Mouse (Mus musculus): ENCODE measurements around the gene Cyth2. TPM values are rescaled to one million over a fixed set of nuclear protein-coding genes. Genes with fewer than 3 reads are reported as not detected.
A peak's percentile ranks its signal among the peaks of the same experiment; 100 is the strongest.

The Cyth2 gene
- polyA plus RNA-seq, 1 experiment from 2014 or later, result 69.1 TPM

- no peaks in the 10 kb centered on the region for H3K4me1 ChIP-seq (replicated peaks; ENCODE audit: control insufficient read depth, insufficient read depth, low read length)
- H3K27ac ChIP-seq (ENCODE audit: low read depth, low read length), result no peak overlapping the region
- H3K36me3 ChIP-seq (ENCODE audit: control insufficient read depth, insufficient read depth, low read length), result no peaks in the 10 kb centered on the region
- H3K9ac ChIP-seq (ENCODE audit: low read depth, low read length), result no peak overlapping the region
- H3K9me3 ChIP-seq (ENCODE audit: control insufficient read depth, low read length), result no peaks in the 10 kb centered on the region
- no peak for DNase-seq (ENCODE audit: low spot score)
- WGBS, result 81% methylated on average over 10 of the region's 10 CpGs
- no peak overlapping the region for H3K4me3 ChIP-seq (ENCODE audit: low read depth, low read length)
- no peak overlapping the region for H3K4me2 ChIP-seq
- no peak for ATAC-seq (replicated peaks; ENCODE audit: low FRiP score)
- H3K27me3 ChIP-seq (replicated peaks; ENCODE audit: control insufficient read depth, insufficient read depth, low read length), result peaks cover 20% of the 10 kb centered on the region
Observed at GRCm38 (mm10) chr7:45842950-45843744, 28.8 kb upstream of the Cyth2 start.

DNA sequence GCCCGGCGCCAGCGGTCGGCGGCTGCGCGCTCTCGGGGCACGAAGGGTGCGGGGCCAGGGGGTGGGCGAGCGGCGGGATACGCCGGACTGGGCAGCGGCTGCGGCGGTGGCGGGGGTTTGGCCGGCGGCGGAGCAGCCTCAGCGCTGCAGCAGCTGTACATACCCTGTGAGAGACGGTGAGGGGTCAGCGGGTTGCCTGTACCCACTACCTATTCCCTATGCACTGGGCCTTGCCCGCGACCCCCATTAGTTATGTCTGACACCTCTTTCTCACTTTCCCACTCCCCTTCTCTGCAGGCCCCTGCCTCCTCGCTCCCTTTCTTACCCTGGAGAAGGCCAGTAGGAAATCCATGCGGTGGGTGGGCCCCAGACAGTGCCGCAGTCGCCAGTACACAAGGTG, 19.5 kb upstream of the Cyth2 start:
- Histone ChIP-seq H3K4me2 (peak overlapping the region; percentile 54), H3K9me3 (ENCODE audit: control insufficient read depth, low read length) (no peaks in the 10 kb centered on the region), H3K27me3 (replicated peaks; ENCODE audit: control insufficient read depth, insufficient read depth, low read length) (peaks cover 52% of the 10 kb centered on the region), H3K27ac (ENCODE audit: low read depth, low read length) (no peak overlapping the region), H3K9ac (ENCODE audit: low read depth, low read length) (no peak overlapping the region), H3K4me3 (ENCODE audit: low read depth, low read length) (peak overlapping the region; percentile 46), H3K36me3 (ENCODE audit: control insufficient read depth, insufficient read depth, low read length) (0 out of 2 replicates have a peak, but pooled peaks cover 5% of the 10 kb centered on the region), H3K4me1 (replicated peaks; ENCODE audit: control insufficient read depth, insufficient read depth, low read length) (peaks cover 12% of the 10 kb centered on the region)
- WGBS, result 8% methylated on average over 24 of the region's 31 CpGs
- DNase-seq (ENCODE audit: low spot score) (no peak), ATAC-seq (replicated peaks; ENCODE audit: low FRiP score) (no peak)

- 1% methylated on average over 66 of the region's 86 CpGs for WGBS
- H3K4me2 ChIP-seq, result peak overlapping the region; percentile 54
- H3K9ac ChIP-seq (ENCODE audit: low read depth, low read length), result 0 out of 2 replicates have a peak overlapping the region, but pooled peaks have one; percentile 6
- no peak for DNase-seq (ENCODE audit: low spot score)
- H3K4me1 ChIP-seq (replicated peaks; ENCODE audit: control insufficient read depth, insufficient read depth, low read length), result peaks cover 12% of the 10 kb centered on the region
- H3K27me3 ChIP-seq (replicated peaks; ENCODE audit: control insufficient read depth, insufficient read depth, low read length), result peaks cover 52% of the 10 kb centered on the region
- H3K27ac ChIP-seq (ENCODE audit: low read depth, low read length), result no peak overlapping the region
- H3K9me3 ChIP-seq (ENCODE audit: control insufficient read depth, low read length), result no peaks in the 10 kb centered on the region
- peak overlapping the region; percentile 46 for H3K4me3 ChIP-seq (ENCODE audit: low read depth, low read length)
- H3K36me3 ChIP-seq (ENCODE audit: control insufficient read depth, insufficient read depth, low read length), result peaks cover 6% of the 10 kb centered on the region; the same call in 1 of the 2 replicates
- ATAC-seq (replicated peaks; ENCODE audit: low FRiP score), result no peak
Observed at GRCm38 (mm10) chr7:45833148-45833790, 18.9 kb upstream of the Cyth2 start.

GRCm38 (mm10) chr7:45832428-45832827, 18.0 kb upstream of the Cyth2 start:
- Histone ChIP-seq H3K4me1 (replicated peaks; ENCODE audit: control insufficient read depth, insufficient read depth, low read length) (peaks cover 12% of the 10 kb centered on the region), H3K27ac (ENCODE audit: low read depth, low read length) (no peak overlapping the region), H3K27me3 (replicated peaks; ENCODE audit: control insufficient read depth, insufficient read depth, low read length) (peaks cover 52% of the 10 kb centered on the region), H3K9me3 (ENCODE audit: control insufficient read depth, low read length) (no peaks in the 10 kb centered on the region), H3K36me3 (ENCODE audit: control insufficient read depth, insufficient read depth, low read length) (peaks cover 13% of the 10 kb centered on the region), H3K9ac (ENCODE audit: low read depth, low read length) (0 out of 2 replicates have a peak overlapping the region, but pooled peaks have one; percentile 9), H3K4me2 (peak overlapping the region; percentile 54), H3K4me3 (ENCODE audit: low read depth, low read length) (peak overlapping the region; percentile 46)
- 11% methylated on average over 30 of the region's 30 CpGs for WGBS
- ATAC-seq (replicated peaks; ENCODE audit: low FRiP score) (no peak), DNase-seq (ENCODE audit: low spot score) (no peak)

GRCm38 (mm10) chr7:45831128-45831525, 16.7 kb upstream of the Cyth2 start:
- Histone ChIP-seq H3K36me3 (ENCODE audit: control insufficient read depth, insufficient read depth, low read length) (peaks cover 26% of the 10 kb centered on the region), H3K27me3 (replicated peaks; ENCODE audit: control insufficient read depth, insufficient read depth, low read length) (peaks cover 49% of the 10 kb centered on the region), H3K9ac (ENCODE audit: low read depth, low read length) (peak overlapping the region; percentile 90; the same call in 1 of the 2 replicates), H3K27ac (ENCODE audit: low read depth, low read length) (no peak overlapping the region), H3K9me3 (ENCODE audit: control insufficient read depth, low read length) (no peaks in the 10 kb centered on the region), H3K4me1 (replicated peaks; ENCODE audit: control insufficient read depth, insufficient read depth, low read length) (peaks cover 12% of the 10 kb centered on the region), H3K4me2 (peak overlapping the region; percentile 90), H3K4me3 (ENCODE audit: low read depth, low read length) (peak overlapping the region; percentile 95)
- ATAC-seq (replicated peaks; ENCODE audit: low FRiP score), result no peak
- 19% methylated on average over 5 of the region's 5 CpGs for WGBS
- DNase-seq (ENCODE audit: low spot score), result no peak

DNA sequence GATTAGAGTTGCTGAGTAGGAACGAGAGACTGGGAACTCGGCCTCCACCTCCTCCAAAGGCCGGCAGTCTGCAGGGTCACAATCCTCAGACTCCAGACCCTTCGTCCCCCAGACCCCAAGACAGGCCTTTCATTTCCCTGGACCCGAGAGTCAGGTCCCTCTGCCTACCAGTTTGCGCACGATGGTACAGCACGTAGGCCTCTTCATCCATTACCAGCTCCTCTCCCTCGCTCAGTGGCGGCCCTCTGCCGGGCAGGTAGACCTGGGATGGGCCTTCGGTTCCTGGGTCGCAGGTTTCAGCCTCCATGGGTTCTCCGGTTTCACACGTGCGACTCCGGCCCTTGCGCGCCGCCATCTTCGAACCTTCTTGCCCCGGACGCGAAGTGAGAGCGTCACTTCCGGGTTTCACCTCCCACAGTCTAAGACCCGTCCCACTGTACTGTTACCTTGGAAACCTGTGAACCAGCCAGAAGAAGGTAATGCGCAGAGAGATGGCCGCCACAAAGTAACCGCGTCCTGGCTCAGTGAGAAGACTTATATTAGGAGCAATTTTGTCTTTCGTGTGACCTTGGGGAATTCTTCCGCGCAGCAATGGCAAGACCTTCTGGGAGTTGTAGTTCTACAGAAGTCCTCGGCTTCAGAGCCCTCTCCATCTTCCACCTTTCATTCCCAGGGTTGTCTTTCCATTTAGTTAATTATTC, 16.2 kb upstream of the Cyth2 start, which contains the start of gene Grwd1:
Grwd1 (minus strand) TSS at position 518 of the 701 bp plus-strand sequence.
- peak; percentile 87 for DNase-seq (ENCODE audit: low spot score)

GRCm38 (mm10) chr7:45826631-45827030, 12.2 kb upstream of the Cyth2 start:
- Histone ChIP-seq H3K9me3 (ENCODE audit: control insufficient read depth, low read length) (no peaks in the 10 kb centered on the region), H3K27ac (ENCODE audit: low read depth, low read length) (no peak overlapping the region), H3K4me1 (replicated peaks; ENCODE audit: control insufficient read depth, insufficient read depth, low read length) (peaks cover 12% of the 10 kb centered on the region), H3K9ac (ENCODE audit: low read depth, low read length) (no peak overlapping the region), H3K4me3 (ENCODE audit: low read depth, low read length) (no peak overlapping the region), H3K4me2 (no peak overlapping the region), H3K27me3 (replicated peaks; ENCODE audit: control insufficient read depth, insufficient read depth, low read length) (peaks cover 6% of the 10 kb centered on the region), H3K36me3 (ENCODE audit: control insufficient read depth, insufficient read depth, low read length) (peaks cover 42% of the 10 kb centered on the region)
- ATAC-seq (replicated peaks; ENCODE audit: low FRiP score), result no peak
- no peak for DNase-seq (ENCODE audit: low spot score)
- WGBS, result 92% methylated on average over 7 of the region's 7 CpGs

More for the DNA sequence above, 16.2 kb upstream of the Cyth2 start, which contains the start of gene Grwd1:
- peak within 1 kb of the TSS; percentile 90 for H3K9ac ChIP-seq (ENCODE audit: low read depth, low read length)
- H3K36me3 ChIP-seq (ENCODE audit: control insufficient read depth, insufficient read depth, low read length), result peaks cover 31% of the 10 kb centered on the region
- H3K4me1 ChIP-seq (replicated peaks; ENCODE audit: control insufficient read depth, insufficient read depth, low read length), result peaks cover 12% of the 10 kb centered on the region
- no peaks in the 10 kb centered on the region for H3K9me3 ChIP-seq (ENCODE audit: control insufficient read depth, low read length)
- H3K4me2 ChIP-seq, result peak within 1 kb of the TSS; percentile 90
- peaks cover 46% of the 10 kb centered on the region for H3K27me3 ChIP-seq (replicated peaks; ENCODE audit: control insufficient read depth, insufficient read depth, low read length)
- peak; percentile 83 for ATAC-seq (replicated peaks; ENCODE audit: low FRiP score)
- H3K4me3 ChIP-seq (ENCODE audit: low read depth, low read length), result peak within 1 kb of the TSS; percentile 95
- WGBS, result 1% methylated on average over 35 of the region's 35 CpGs
- peak within 1 kb of the TSS; percentile 45 for H3K27ac ChIP-seq (ENCODE audit: low read depth, low read length)

GRCm38 (mm10) chr7:45824598-45824997, 10.2 kb upstream of the Cyth2 start, which contains the start of gene Kcnj14:
Gene Kcnj14, minus strand, starts transcription at chr7:45824782.
- Histone ChIP-seq H3K4me1 (replicated peaks; ENCODE audit: control insufficient read depth, insufficient read depth, low read length) (peaks cover 6% of the 10 kb centered on the region), H3K27me3 (replicated peaks; ENCODE audit: control insufficient read depth, insufficient read depth, low read length) (no peaks in the 10 kb centered on the region; the same call in 1 of the 2 replicates), H3K27ac (ENCODE audit: low read depth, low read length) (no peak within 1 kb of the TSS), H3K36me3 (ENCODE audit: control insufficient read depth, insufficient read depth, low read length) (peaks cover 42% of the 10 kb centered on the region), H3K9ac (ENCODE audit: low read depth, low read length) (no peak within 1 kb of the TSS), H3K9me3 (ENCODE audit: control insufficient read depth, low read length) (no peaks in the 10 kb centered on the region), H3K4me3 (ENCODE audit: low read depth, low read length) (no peak within 1 kb of the TSS), H3K4me2 (no peak within 1 kb of the TSS)
- 60% methylated on average over 7 of the region's 7 CpGs for WGBS
- DNase-seq (ENCODE audit: low spot score) (no peak), ATAC-seq (replicated peaks; ENCODE audit: low FRiP score) (no peak)

All from liver, embryonic 11.5 days (tissue).